Mouse (Mus musculus): Measurements from ENCODE around the gene Vmn2r100. TPM values are rescaled to one million over a fixed set of nuclear protein-coding genes. Genes with fewer than 3 reads are reported as not detected.

Gene Vmn2r100
- polyA plus RNA-seq (2017; shearing (Covaris generic)) = 0.23 TPM

DNA sequence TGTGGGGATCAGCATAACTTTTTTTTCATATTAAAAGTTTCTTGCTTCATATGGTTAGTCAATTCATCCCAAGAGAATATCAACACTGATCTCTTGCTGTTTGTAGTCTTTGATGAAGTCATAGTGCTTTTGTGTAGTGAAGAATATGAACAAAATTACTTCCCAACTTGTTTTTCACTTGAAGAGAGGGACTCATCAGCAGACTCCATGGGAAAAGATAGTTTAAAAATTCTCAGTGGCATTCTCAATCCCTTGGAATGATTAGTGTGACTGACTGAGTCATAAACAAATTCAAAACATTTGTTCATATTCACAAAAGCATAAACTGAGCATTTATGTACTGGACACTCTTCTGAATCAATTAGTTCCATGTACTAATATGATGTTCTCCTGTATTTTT is at the start of gene Vmn2r100:
TSS of gene Vmn2r100 (plus strand) at position 301 of the 400 bp plus-strand sequence.

GRCm38 (mm10) chr17:19576927-19577326 is 72.4 kb downstream of the Vmn2r100 start, which contains the start of gene Vmn2r101:
TSS of gene Vmn2r101 (plus strand) at chr17:19577227.

Other genes with a start within 250 kb of the Vmn2r100 start
- gene Vmn2r99, start 142.8 kb upstream of the Vmn2r100 start, polyA plus RNA-seq (2017; shearing (Covaris generic)) = 0.07 TPM
- not detected for gene Vmn2r101, start 72.5 kb downstream of the Vmn2r100 start, polyA plus RNA-seq (2017; shearing (Covaris generic))
- gene Vmn2r102, start 155.6 kb downstream of the Vmn2r100 start, polyA plus RNA-seq (2017; shearing (Covaris generic)) = 0.02 TPM